Mouse (Mus musculus) neural tube, embryonic 10.5 days (tissue): ENCODE measurements around the gene Cercam.
"Not testable (repeated sequence)": the region's sequence is repeated elsewhere in the genome, so short reads cannot be mapped to it uniquely, and the experiment has no call there.

Experiments
- DNase-seq: peaks from one replicate; pipeline ENCODE4 v3.0.0-alpha.2; 2017; ENCODE audit warnings: low spot score; ENCODE audit errors: extremely low spot score

Gene Cercam

GRCm38 (mm10) chr2:29853736-29854135 is 15.2 kb upstream of the Cercam start:
- no peak for DNase-seq

- DNase-seq, result peak; percentile 40
Observed at GRCm38 (mm10) chr2:29855585-29856210, 13.3 kb upstream of the Cercam start.

GRCm38 (mm10) chr2:29856451-29857260 is 12.3 kb upstream of the Cercam start:
- peak; percentile 83 for DNase-seq

- no peak for DNase-seq
Observed at GRCm38 (mm10) chr2:29857341-29857740, 11.6 kb upstream of the Cercam start.

GRCm38 (mm10) chr2:29857967-29858366 is 11.0 kb upstream of the Cercam start:
- DNase-seq, result no peak

- DNase-seq, result peak; percentile 81
Observed at GRCm38 (mm10) chr2:29858748-29859473, 10.1 kb upstream of the Cercam start.

- DNase-seq, result no peak
Observed at GRCm38 (mm10) chr2:29865125-29865524, 3.8 kb upstream of the Cercam start.

GRCm38 (mm10) chr2:29869646-29870451 is 885 bp downstream of the Cercam start:
- DNase-seq, result no peak

- DNase-seq, result no peak
Observed at GRCm38 (mm10) chr2:29872581-29873295, 3.8 kb downstream of the Cercam start.

- DNase-seq, result no peak
Observed at GRCm38 (mm10) chr2:29873801-29874200, 4.8 kb downstream of the Cercam start.

GRCm38 (mm10) chr2:29878061-29878460 is 9.1 kb downstream of the Cercam start:
- no peak for DNase-seq

- DNase-seq, result no peak
Observed at GRCm38 (mm10) chr2:29879191-29879590, 10.2 kb downstream of the Cercam start.

GRCm38 (mm10) chr2:29879964-29880830 is 11.2 kb downstream of the Cercam start:
- no peak for DNase-seq

GRCm38 (mm10) chr2:29886659-29887292 is 17.8 kb downstream of the Cercam start:
- DNase-seq, result not testable (repeated sequence)

- DNase-seq, result peak; percentile 100
Observed at GRCm38 (mm10) chr2:29889066-29889944, 20.3 kb downstream of the Cercam start, which contains the start of gene Odf2. Gene Odf2, plus strand, starts transcription at chr2:29889221.

GRCm38 (mm10) chr2:29889991-29890833 is 21.2 kb downstream of the Cercam start:
- DNase-seq, result peak; percentile 91

GRCm38 (mm10) chr2:29891773-29892172 is 22.8 kb downstream of the Cercam start:
- DNase-seq, result no peak
